Mouse (Mus musculus) spleen, adult 2 months (tissue): ENCODE data around the gene Qrich2.

Source experiments
- CTCF ChIP-seq: fragments of 200-500 bp; IDR thresholded peaks from 2 replicates; pipeline ENCODE4 v1.5.1; 2011; ENCODE audit warnings: mild to moderate bottlenecking, inconsistent platforms; ENCODE audit not compliant: insufficient read depth, insufficient read length, insufficient replicate concordance; ENCODE audit errors: extremely low read depth
- POLR2A ChIP-seq: fragments of 200-500 bp; IDR thresholded peaks from 2 replicates; pipeline ENCODE4 v1.6.1; 2011; ENCODE audit warnings: low read depth, low read length, inconsistent platforms

GRCm38 (mm10) chr11:116490232-116491107 lies 24.4 kb upstream of the Qrich2 start:
- TF ChIP-seq CTCF (no peak), POLR2A (peak; percentile 75)
